Mouse (Mus musculus): ENCODE measurements around the gene 0610030E20Rik. TPM values are rescaled to one million over a fixed set of nuclear protein-coding genes. Genes with fewer than 3 reads are reported as not detected.

0610030E20Rik gene
- total RNA-seq, 2 experiments from 2014 or later, result 11.2 to 12.8 TPM

DNA sequence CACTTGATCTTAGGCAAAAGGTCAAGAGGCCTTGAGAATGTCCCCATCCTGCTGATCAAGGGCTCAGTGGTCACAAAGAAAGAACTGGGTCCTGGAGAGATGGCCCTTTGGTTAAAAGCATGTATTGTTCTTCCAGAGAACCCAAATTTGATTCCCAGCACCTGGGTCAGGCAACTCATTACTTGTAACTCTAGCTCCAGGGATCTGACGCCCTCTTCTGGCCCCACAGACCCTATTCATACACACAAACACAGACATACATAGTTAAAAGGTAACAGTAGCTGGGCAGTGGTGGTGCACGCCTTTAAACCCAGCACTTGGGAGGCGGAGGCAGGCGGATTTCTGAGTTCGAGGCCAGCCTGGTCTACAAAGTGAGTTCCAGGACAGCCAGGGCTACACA is 45.2 kb downstream of the 0610030E20Rik start:
- DNase-seq, result no peak

DNA sequence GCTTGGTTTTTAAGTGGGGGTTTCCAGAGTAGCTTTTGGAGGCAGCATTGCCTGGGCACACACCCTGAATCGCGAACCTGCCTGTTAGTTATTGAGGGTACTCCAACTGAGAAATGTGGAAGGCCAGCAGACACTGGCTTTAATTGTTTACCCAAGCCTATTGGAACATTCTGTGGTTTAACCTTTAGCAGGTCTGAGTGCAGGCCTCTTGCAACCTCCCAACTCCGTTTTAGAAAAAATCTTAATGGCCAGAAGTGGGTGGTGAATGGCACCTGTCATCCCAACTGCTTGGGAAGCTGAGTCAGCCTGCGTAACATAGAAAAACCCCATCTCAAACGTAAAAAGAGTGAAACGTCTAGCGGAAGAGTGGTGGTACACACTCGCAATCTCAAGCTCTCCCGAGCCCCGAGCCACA is 49.7 kb downstream of the 0610030E20Rik start:
- DNase-seq, result no peak

DNA sequence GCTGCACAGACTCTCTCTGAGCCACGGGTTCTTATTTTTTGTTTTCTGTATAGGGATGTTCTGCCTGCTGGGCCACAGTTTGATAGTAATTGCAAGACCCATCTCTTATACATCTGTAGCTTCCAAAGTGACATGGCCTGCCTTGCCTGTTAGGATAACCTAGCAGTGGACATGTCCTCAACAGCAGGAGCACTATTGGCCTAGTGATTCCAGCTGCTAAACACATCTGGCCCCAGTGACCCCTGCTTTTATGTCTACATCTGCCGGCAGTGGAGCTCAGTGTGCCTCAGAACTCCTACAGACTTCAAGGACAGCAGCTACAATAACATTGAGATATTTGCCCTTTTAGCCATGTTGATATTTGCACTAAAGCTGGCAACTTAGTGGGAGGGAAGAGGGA is 52.9 kb downstream of the 0610030E20Rik start:
- DNase-seq, result no peak

DNA sequence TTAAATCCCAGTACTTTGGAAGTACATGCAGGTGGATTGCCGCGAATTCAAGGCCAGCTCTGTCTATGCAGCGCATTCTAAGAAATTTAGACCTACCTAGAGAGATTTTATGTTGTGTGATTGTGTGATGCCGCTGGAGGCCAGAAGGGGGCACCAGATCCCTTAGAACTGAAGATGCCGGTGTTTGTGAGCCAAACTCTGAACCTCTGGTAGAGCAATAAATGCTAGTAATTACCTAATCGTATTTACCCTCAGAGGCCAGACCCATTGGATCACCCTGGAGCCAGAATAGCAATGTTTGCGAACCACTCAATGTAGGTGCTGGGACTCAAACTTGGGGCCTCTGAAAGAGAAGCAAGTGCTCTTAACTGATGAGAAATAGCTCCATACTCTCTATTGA is 54.8 kb downstream of the 0610030E20Rik start:
- DNase-seq, result peak; percentile 36

Other genes with a start within 250 kb of the 0610030E20Rik start
- gene St3gal5, start 249.7 kb upstream of the 0610030E20Rik start, total RNA-seq (2021), result 100 to 1,000 TPM in 1 of 2 experiments, 10 to 100 TPM in 1; 89.0 to 117 TPM
- 1 to 10 TPM; 4.5 to 7.8 TPM for gene Atoh8, start 111.7 kb upstream of the 0610030E20Rik start, total RNA-seq (2021)
- gene Sftpb, start 42.7 kb upstream of the 0610030E20Rik start, total RNA-seq (2021), result not detected
- gene Usp39, start 2.1 kb upstream of the 0610030E20Rik start, total RNA-seq (2021), result 10 to 100 TPM; 18.6 to 20.3 TPM
- 10 to 100 TPM; 14.8 to 17.3 TPM for gene Tmem150a, start 8.1 kb downstream of the 0610030E20Rik start, total RNA-seq (2021)
- 10 to 100 TPM; 23.8 to 28.8 TPM for gene Rnf181, start 19.6 kb downstream of the 0610030E20Rik start, total RNA-seq (2021)
- gene Vamp5, start 33.2 kb downstream of the 0610030E20Rik start, total RNA-seq (2021), result 10 to 100 TPM; 97.2 to 99.9 TPM
- 10 to 100 TPM; 44.2 to 49.7 TPM for gene Vamp8, start 43.4 kb downstream of the 0610030E20Rik start, total RNA-seq (2021)
- 10 to 100 TPM; 12.3 to 16.4 TPM for gene Ggcx, start 67.0 kb downstream of the 0610030E20Rik start, total RNA-seq (2021)
- gene Mat2a, start 92.2 kb downstream of the 0610030E20Rik start, total RNA-seq (2021), result 100 to 1,000 TPM; 113 to 118 TPM
- gene Sh2d6, start 174.4 kb downstream of the 0610030E20Rik start, total RNA-seq (2021), result 1 to 10 TPM in 1 of 2 experiments, under 1 TPM in 1; 1.00 to 1.3 TPM
- gene Capg, start 197.1 kb downstream of the 0610030E20Rik start, total RNA-seq (2021), result 10 to 100 TPM in 1 of 2 experiments, 1 to 10 TPM in 1; 8.1 to 10.5 TPM